Mouse (Mus musculus) forelimb bud, embryonic 11.5 days (tissue): ENCODE data around the gene Nphs1.
"Not testable (repeated sequence)": the region's sequence is repeated elsewhere in the genome, so short reads cannot be mapped to it uniquely, and the experiment has no call there.

Source experiments
- DNase-seq: peaks from one replicate; pipeline ENCODE4 v3.0.0-alpha.2; 2012; ENCODE audit warnings: low read depth, low spot score

Gene Nphs1

DNA sequence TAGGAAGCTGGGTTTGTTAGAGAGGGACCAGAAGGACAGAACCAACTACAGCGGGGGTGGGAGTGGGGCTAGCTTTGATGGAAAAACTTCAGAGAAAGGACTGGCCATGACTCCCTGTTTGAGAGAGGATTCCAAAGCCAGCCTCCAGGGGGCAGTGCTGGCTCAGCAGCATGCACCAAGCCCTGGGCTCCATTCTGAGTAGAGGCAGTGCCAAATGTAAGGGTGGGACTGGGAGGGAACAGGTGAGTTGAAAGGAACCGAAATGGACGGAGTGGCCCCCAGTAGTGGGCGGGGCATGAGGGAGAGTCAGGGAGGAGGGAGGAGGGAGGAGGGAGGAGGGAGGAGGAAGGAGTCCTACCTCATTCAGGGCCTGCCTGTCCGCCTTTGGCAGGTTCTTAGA lies 17.4 kb upstream of the Nphs1 start:
- DNase-seq, result no peak

GRCm38 (mm10) chr7:30443696-30444095 lies 14.4 kb upstream of the Nphs1 start:
- DNase-seq, result no peak

- no peak for DNase-seq
Measured at GRCm38 (mm10) chr7:30444154-30444970, 13.8 kb upstream of the Nphs1 start.

- no peak for DNase-seq
Measured at GRCm38 (mm10) chr7:30444971-30445751, 13.0 kb upstream of the Nphs1 start, which contains the start of gene Aplp1. TSS of gene Aplp1 (minus strand) at chr7:30445535.

DNA sequence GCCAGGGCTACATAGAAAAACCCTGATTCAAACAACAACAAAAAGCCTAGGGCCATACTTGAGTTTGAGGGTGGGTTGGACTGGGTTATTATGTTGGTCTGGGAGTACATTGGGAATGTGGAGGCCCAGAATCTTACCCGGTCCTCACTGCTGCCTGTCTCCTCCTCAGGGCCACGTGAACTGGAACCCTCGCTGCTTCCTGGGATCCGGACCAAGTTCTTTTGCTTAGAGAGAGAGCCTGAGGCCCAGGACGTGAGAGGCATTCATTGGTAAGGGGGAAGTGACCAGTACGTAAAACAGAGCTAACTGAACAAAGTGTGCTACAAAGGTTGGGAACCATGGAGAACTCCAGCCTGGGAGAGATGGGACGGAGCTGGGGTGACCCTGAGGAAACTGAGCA lies 7.9 kb upstream of the Nphs1 start:
- DNase-seq, result no peak

- no peak for DNase-seq
Measured at GRCm38 (mm10) chr7:30453327-30453726, 4.8 kb upstream of the Nphs1 start.

- no peak for DNase-seq
Measured at GRCm38 (mm10) chr7:30453766-30454165, 4.3 kb upstream of the Nphs1 start.

- DNase-seq, result no peak
Measured at GRCm38 (mm10) chr7:30454259-30454658, 3.9 kb upstream of the Nphs1 start.

- no peak for DNase-seq
Measured at GRCm38 (mm10) chr7:30456487-30456886, 1.6 kb upstream of the Nphs1 start.

- no peak for DNase-seq
Measured at GRCm38 (mm10) chr7:30456911-30457628, 1.0 kb upstream of the Nphs1 start.

GRCm38 (mm10) chr7:30459484-30459883 lies 1.4 kb downstream of the Nphs1 start:
- DNase-seq, result no peak

- no peak for DNase-seq
Measured at GRCm38 (mm10) chr7:30463568-30463967, 5.5 kb downstream of the Nphs1 start.

DNA sequence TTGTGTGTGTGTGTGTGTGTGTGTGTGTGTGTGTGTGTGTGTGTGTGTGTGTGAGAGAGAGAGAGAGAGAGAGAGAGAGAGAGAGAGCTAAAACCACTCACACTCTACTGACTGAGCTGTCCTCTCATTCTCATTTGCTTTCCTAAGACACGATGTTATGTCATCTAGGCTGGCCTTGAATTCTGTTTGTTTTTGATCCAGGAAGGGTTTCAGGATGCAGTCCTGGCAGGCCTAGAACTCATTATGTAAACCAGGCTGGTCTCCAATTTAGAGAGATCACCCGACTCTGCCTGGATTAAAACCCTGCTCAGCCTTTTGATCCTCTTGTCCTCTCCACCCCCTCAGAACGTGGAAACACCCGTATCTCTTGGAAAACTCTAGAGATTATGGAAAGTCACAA lies 5.9 kb downstream of the Nphs1 start:
- DNase-seq, result no peak

DNA sequence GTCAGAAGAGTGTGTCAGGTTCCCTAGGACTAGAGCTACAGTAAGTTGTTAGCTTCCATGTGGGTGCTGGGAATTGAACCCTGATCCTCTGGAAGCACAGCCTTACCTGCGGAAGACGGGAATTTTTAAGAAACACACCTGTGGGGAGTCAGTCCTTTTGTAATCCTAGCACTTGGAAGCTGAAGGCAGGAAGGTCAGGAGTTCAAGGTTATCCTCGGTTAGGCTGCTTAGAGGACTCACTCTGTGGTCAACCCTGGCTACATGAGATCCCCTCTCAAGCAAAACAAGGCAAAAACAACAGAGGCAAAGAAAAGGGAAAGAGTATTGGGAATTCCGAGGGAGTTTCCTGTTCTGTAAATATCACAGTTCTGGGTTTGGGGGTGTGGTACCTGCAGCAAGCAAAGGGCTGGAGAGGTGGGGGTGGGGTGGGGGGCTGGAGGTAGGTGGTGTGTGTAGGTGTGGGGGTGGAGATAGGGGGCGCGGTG lies 6.7 kb downstream of the Nphs1 start:
- DNase-seq, result no peak

DNA sequence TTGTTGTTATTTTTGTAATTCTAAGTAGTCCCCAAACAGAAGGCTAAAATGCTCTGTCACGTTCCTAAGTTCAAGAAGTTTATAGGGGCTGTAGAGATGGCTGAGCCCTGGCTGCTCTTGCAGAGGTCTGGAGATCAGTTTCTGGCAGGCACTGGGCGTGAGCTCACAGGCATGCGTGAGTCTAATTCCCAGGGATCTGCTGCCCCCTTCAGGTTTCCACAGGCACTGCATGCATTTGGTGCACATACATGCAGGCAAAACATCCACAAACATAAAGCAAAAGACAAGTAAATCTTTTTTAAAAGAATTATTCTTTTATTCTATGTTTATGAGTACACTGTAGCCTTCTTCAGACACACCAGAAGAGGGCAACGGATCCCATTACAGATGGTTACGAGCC lies 14.3 kb downstream of the Nphs1 start:
- DNase-seq, result peak; percentile 43

- no peak for DNase-seq
Measured at GRCm38 (mm10) chr7:30474999-30475398, 16.9 kb downstream of the Nphs1 start.

- not testable (repeated sequence) for DNase-seq
Measured at GRCm38 (mm10) chr7:30476136-30476535, 18.0 kb downstream of the Nphs1 start.

DNA sequence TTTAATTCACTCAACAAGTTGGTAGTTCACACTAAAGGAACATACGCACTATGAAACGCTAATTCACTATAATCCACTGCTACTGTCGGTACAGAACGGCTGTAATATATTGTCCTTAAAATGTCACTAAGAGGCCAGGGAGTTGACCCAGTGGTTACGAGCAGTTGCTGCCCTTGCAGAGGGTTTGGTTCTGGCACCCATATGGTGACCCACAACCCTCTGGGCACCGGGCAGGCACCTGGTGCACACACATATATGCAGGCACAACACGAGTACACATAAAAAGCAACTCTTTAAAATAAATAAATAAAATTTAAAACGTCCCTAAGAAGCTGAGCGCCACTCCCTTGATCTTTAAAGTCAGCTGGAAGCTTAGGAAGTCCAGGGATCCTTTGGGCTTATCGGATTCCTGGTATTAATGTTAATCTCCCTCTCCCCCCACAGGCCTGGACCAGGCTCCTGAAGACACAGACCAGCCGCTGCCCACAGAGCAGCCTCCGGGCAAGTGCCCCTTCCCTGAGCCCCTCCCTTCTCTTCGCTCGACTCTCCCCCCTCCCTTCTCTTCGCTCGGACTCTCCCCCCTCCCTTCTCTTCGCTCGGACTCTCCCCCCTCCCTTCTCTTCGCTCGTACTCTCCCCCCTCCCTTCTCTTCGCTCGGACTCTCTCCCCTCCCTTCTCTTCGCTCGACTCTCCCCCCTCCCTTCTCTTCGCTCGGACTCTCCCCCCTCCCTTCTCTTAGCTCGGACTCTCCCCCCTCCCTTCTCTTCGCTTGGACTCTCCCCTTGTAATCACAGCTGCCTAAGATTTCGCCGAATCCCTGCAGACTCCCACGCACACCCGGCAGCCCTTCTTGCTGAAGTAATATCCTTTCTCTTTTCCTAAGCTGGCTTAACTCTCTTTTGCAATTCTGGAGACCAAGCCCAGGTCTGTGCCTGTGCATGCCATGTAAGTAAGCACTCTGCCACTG lies 19.6 kb downstream of the Nphs1 start:
- DNase-seq, result no peak

DNA sequence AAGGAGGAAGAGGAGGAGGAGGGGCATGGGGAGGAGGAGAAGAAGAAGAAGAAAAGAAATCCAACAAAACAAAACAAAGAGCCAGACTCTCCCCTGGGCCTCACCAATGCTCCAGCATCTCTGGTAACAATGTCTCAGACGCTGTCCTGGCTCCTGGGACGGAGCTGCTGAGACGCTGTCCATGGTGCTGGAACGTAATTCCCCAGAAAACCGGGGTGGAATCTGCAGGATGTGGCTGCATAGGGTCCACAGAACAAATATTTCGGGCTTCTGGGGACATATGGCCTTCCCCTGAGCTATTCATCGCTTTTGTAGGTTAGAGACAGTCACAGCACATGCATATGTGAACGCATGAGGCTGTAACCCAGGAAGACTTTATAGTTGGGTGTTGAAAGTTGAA lies 26.1 kb downstream of the Nphs1 start:
- peak; percentile 74 for DNase-seq

DNA sequence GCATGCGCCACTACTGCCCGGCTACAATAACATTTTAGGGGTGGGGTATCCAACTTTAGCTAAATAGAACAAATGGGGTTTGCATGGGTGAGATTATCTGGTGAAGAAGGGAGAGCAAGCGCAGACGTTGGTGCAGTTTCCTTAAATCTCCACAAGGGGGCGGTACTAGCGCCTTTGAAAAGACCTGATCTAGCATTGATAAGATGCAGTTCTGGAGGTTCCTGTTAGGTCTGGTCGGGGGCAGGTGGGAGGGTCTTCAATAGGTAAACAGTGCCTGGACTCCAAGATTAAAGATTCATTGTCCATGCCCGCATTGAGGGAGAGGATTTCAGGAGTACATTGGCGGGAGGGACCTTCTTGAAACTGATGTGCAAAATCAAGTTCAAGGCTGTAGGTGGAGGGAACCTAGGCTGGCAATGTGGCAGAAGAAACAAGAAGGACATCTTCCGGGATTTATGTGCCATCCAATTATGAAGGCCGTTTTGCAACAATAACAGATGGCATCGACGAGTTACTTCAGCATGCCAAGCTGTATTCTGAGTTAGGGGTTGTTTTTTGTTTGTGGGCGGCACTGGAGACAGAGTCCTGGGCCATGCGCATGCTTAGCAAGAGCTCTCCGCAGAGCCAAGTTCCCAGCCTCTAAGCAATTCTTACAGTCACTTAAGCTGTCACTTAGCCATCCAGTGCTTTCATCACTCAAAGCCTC lies 32.3 kb downstream of the Nphs1 start:
- peak; percentile 40 for DNase-seq
